Mouse (Mus musculus) left cerebral cortex, postnatal 10 days (tissue): ENCODE results near the gene Rabac1. TPM values are rescaled to one million over a fixed set of nuclear protein-coding genes. Genes with fewer than 3 reads are reported as not detected.

ENCODE experiments used
- DNase-seq, 2 experiments: peaks; one replicate each; pipeline ENCODE4 v3.0.0; 2021 to 2022; ENCODE audit warnings: low spot score in 2 of 2, mixed read lengths in 1 of 2; ENCODE audit errors: extremely low spot score in 1 of 2
- intact Hi-C: fragments of 180-260 bp; cut with DNase I; formaldehyde crosslinking; loops from one replicate; pipeline ENCODE4 v1.15.1; 2025
- total RNA-seq, 2 experiments: library from RNA; stranded (reverse); gene quantifications; 2 replicates each; pipeline ENCODE4 v1.2.3; 2021

Rabac1 gene
- total RNA-seq, 2 experiments from 2014 or later = 293 to 300 TPM

GRCm38 (mm10) chr7:24985799-24986198, 13.2 kb upstream of the Rabac1 start:
- no peak for DNase-seq
- intact Hi-C loops = no loop called here

GRCm38 (mm10) chr7:24984307-24984706, 11.8 kb upstream of the Rabac1 start:
- intact Hi-C loops = no loop called here
- DNase-seq = no peak

- no peak for DNase-seq
- intact Hi-C loops = no loop called here
Measured at GRCm38 (mm10) chr7:24983396-24983795, 10.8 kb upstream of the Rabac1 start.

GRCm38 (mm10) chr7:24980439-24980838, 7.9 kb upstream of the Rabac1 start:
- intact Hi-C loops = no loop called here

GRCm38 (mm10) chr7:24978781-24979180, 6.2 kb upstream of the Rabac1 start:
- intact Hi-C loops = no loop called here
- DNase-seq = no peak

More at GRCm38 (mm10) chr7:24980439-24980838, 7.9 kb upstream of the Rabac1 start:
- no peak for DNase-seq

- peak in 1 of 2 experiments; percentile 59 for DNase-seq
- intact Hi-C loops = no loop called here
Measured at GRCm38 (mm10) chr7:24974893-24975595, 2.5 kb upstream of the Rabac1 start.

GRCm38 (mm10) chr7:24973902-24974301, 1.3 kb upstream of the Rabac1 start:
- no peak for DNase-seq
- intact Hi-C loops = no loop called here

GRCm38 (mm10) chr7:24973208-24973607, 654 bp upstream of the Rabac1 start:
- intact Hi-C loops = no loop called here

GRCm38 (mm10) chr7:24971261-24971971, 1.1 kb downstream of the Rabac1 start:
- intact Hi-C loops = no loop called here
- peak in 1 of 2 experiments; percentile 65 for DNase-seq

More at GRCm38 (mm10) chr7:24973208-24973607, 654 bp upstream of the Rabac1 start:
- DNase-seq = no peak

- DNase-seq = no peak
- intact Hi-C loops = no loop called here
Measured at GRCm38 (mm10) chr7:24970341-24970740, 2.2 kb downstream of the Rabac1 start.

- DNase-seq = peak in 1 of 2 experiments; percentile 57
- intact Hi-C loops = loop anchor here (5.0 to 10.0 kb wide), 3 partner anchors 68 to 375 kb away; partner anchors contain the start of gene Arhgef1
Measured at GRCm38 (mm10) chr7:24969805-24970204, 2.7 kb downstream of the Rabac1 start.

- intact Hi-C loops = loop anchor here (5.0 to 10.0 kb wide), 3 partner anchors 66 to 374 kb away; partner anchors contain the start of gene Arhgef1
- no peak for DNase-seq
Measured at GRCm38 (mm10) chr7:24968463-24968862, 4.1 kb downstream of the Rabac1 start.

GRCm38 (mm10) chr7:24967966-24968365, 4.6 kb downstream of the Rabac1 start:
- intact Hi-C loops = loop anchor here (5.0 to 10.0 kb wide), 3 partner anchors 66 to 373 kb away; partner anchors contain the start of gene Arhgef1
- no peak for DNase-seq

- intact Hi-C loops = loop anchor here (2.0 to 10.0 kb wide), 4 partner anchors 63 to 370 kb away; partner anchors contain the start of gene Arhgef1
- DNase-seq = peak; percentile 79 to 82
Measured at GRCm38 (mm10) chr7:24964897-24965535, 7.5 kb downstream of the Rabac1 start.

GRCm38 (mm10) chr7:24964288-24964687, 8.3 kb downstream of the Rabac1 start:
- intact Hi-C loops = loop anchor here (2.0 to 10.0 kb wide), 3 partner anchors 73 to 369 kb away; no protein-coding TSS in a partner anchor
- no peak for DNase-seq

- no peak for DNase-seq
- intact Hi-C loops = no loop called here
Measured at GRCm38 (mm10) chr7:24955226-24955625, 17.3 kb downstream of the Rabac1 start.

- DNase-seq = no peak
- intact Hi-C loops = no loop called here
Measured at GRCm38 (mm10) chr7:24954450-24954849, 18.1 kb downstream of the Rabac1 start.

GRCm38 (mm10) chr7:24953966-24954365, 18.6 kb downstream of the Rabac1 start:
- intact Hi-C loops = no loop called here
- no peak for DNase-seq

- DNase-seq = peak in 1 of 2 experiments; percentile 85
- intact Hi-C loops = no loop called here
Measured at GRCm38 (mm10) chr7:24949958-24950623, 22.5 kb downstream of the Rabac1 start.
